In genomic region chr9:103432122-103432778, GRCm38 (mm10) we compare ENCODE assay signal across 8 mouse cellular contexts. TPM values are rescaled to one million over a fixed set of nuclear protein-coding genes. Genes with fewer than 3 reads are reported as not detected.
DNase-seq lines count a peak whose midpoint lies in the region; ATAC-seq and TF ChIP-seq lines count a peak whose summit lies in the region.
"Had no signal": no experiment of that assay in that cellular context is flagged by ENCODE, and none has a peak within 500 bp of the region (broad histone marks: within the 10 kb centered on the region; RNA-seq: fewer than 3 reads in every experiment).

No protein-coding gene starts in this region.

- no peaks in the 10 kb centered on the region for H3K36me3 ChIP-seq in midbrain, embryonic 13.5 days
- no peaks in the 10 kb centered on the region for H3K36me3 ChIP-seq in midbrain, embryonic 15.5 days (replicated peaks)
- no peaks in the 10 kb centered on the region for H3K36me3 ChIP-seq in embryonic facial prominence, embryonic 10.5 days (replicated peaks)
- no peaks in the 10 kb centered on the region for H3K36me3 ChIP-seq in heart, embryonic 10.5 days
- no peaks in the 10 kb centered on the region for H3K36me3 ChIP-seq in stomach, embryonic 14.5 days (ENCODE audit: control insufficient read depth, insufficient read depth, low read length)
- H3K36me3 ChIP-seq: midbrain, embryonic 12.5 days had no signal

- 72% methylated on average over 13 of the region's 13 CpGs for WGBS in midbrain, embryonic 13.5 days
- 66% methylated on average over 13 of the region's 13 CpGs for WGBS in midbrain, embryonic 15.5 days
- WGBS in embryonic facial prominence, embryonic 10.5 days: 61% methylated on average over 13 of the region's 13 CpGs
- 53% methylated on average over 13 of the region's 13 CpGs for WGBS in heart, embryonic 10.5 days
- whole genome bisulfite sequencing in stomach, embryonic 14.5 days: 28% methylated on average over 13 of the region's 13 CpGs

- TF ChIP-seq CTCF in layer of hippocampus, adult 2 months (conservative IDR thresholded peaks at IDR 0.05): no peak

- peak; percentile 30 for DNase-seq in embryonic facial prominence, embryonic 10.5 days (ENCODE audit: low spot score)
- DNase-seq in heart, embryonic 10.5 days (ENCODE audit: low spot score): no peak
- no peak for DNase-seq in layer of hippocampus, adult 2 months (ENCODE audit: low spot score in 2 of 2)
- no peak for DNase-seq in left cerebral cortex, postnatal 25 days (ENCODE audit: low spot score in 2 of 2)

- ATAC-seq in midbrain, embryonic 13.5 days: no peak
- no peak for ATAC-seq in midbrain, embryonic 15.5 days (replicated peaks)
- peak; percentile 25; the same call in 1 of the 2 replicates for ATAC-seq in stomach, embryonic 14.5 days (ENCODE audit: insufficient number of reproducible peaks, insufficient read depth, low FRiP score, low read depth)

- H3K9ac ChIP-seq in midbrain, embryonic 13.5 days (replicated peaks): no peak overlapping the region
- H3K9ac ChIP-seq in midbrain, embryonic 15.5 days: no peak overlapping the region
- no peak overlapping the region for H3K9ac ChIP-seq in stomach, embryonic 14.5 days (replicated peaks; ENCODE audit: low read depth, low read length)
- H3K9ac ChIP-seq: midbrain, embryonic 12.5 days had no signal

- H3K4me1 ChIP-seq in midbrain, embryonic 13.5 days (replicated peaks): peaks cover 8% of the 10 kb centered on the region; the same call in 1 of the 2 replicates
- H3K4me1 ChIP-seq in midbrain, embryonic 15.5 days: peaks cover 7% of the 10 kb centered on the region; the same call in 1 of the 2 replicates
- H3K4me1 ChIP-seq in embryonic facial prominence, embryonic 10.5 days: peaks cover 30% of the 10 kb centered on the region
- H3K4me1 ChIP-seq in heart, embryonic 10.5 days: peaks cover 30% of the 10 kb centered on the region
- H3K4me1 ChIP-seq in stomach, embryonic 14.5 days (ENCODE audit: control insufficient read depth, insufficient read depth, low read length): peaks cover 11% of the 10 kb centered on the region

- peak overlapping the region; percentile 30; the same call in 1 of the 2 replicates for H3K27ac ChIP-seq in midbrain, embryonic 13.5 days
- H3K27ac ChIP-seq in midbrain, embryonic 15.5 days: no peak overlapping the region
- peak overlapping the region; percentile 48; the same call in 1 of the 2 replicates for H3K27ac ChIP-seq in embryonic facial prominence, embryonic 10.5 days (replicated peaks)
- H3K27ac ChIP-seq in heart, embryonic 10.5 days: 0 out of 2 replicates have a peak overlapping the region, but pooled peaks have one; percentile 17
- H3K27ac ChIP-seq in stomach, embryonic 14.5 days (ENCODE audit: low read length): 0 out of 2 replicates have a peak overlapping the region, but pooled peaks have one; percentile 27
- H3K27ac ChIP-seq in layer of hippocampus, adult 2 months: no peak overlapping the region
- H3K27ac ChIP-seq: midbrain, embryonic 12.5 days had no signal

- H3K27me3 ChIP-seq in midbrain, embryonic 13.5 days: no peaks in the 10 kb centered on the region
- no peaks in the 10 kb centered on the region for H3K27me3 ChIP-seq in midbrain, embryonic 15.5 days (replicated peaks)
- H3K27me3 ChIP-seq in embryonic facial prominence, embryonic 10.5 days (replicated peaks; ENCODE audit: low read depth, poor library complexity, severe bottlenecking): no peaks in the 10 kb centered on the region
- H3K27me3 ChIP-seq in heart, embryonic 10.5 days (ENCODE audit: insufficient read depth, poor library complexity, severe bottlenecking): no peaks in the 10 kb centered on the region
- no peaks in the 10 kb centered on the region for H3K27me3 ChIP-seq in stomach, embryonic 14.5 days (ENCODE audit: control insufficient read depth, insufficient read depth, low read length)
- H3K27me3 ChIP-seq: midbrain, embryonic 12.5 days had no signal

- intact Hi-C loops in left cerebral cortex, postnatal 25 days (cut with DNase I): no loop called here

- no peak overlapping the region for H3K4me2 ChIP-seq in midbrain, embryonic 13.5 days (replicated peaks)
- H3K4me2 ChIP-seq in midbrain, embryonic 15.5 days: no peak overlapping the region
- no peak overlapping the region for H3K4me2 ChIP-seq in stomach, embryonic 14.5 days (replicated peaks; ENCODE audit: low read depth, low read length)
- H3K4me2 ChIP-seq: midbrain, embryonic 12.5 days had no signal

- H3K4me3 ChIP-seq in midbrain, embryonic 13.5 days (replicated peaks): no peak overlapping the region
- no peak overlapping the region for H3K4me3 ChIP-seq in midbrain, embryonic 15.5 days
- H3K4me3 ChIP-seq in embryonic facial prominence, embryonic 10.5 days: no peak overlapping the region
- no peak overlapping the region for H3K4me3 ChIP-seq in heart, embryonic 10.5 days
- H3K4me3 ChIP-seq in stomach, embryonic 14.5 days (ENCODE audit: low read depth, low read length): no peak overlapping the region
- no peak overlapping the region for H3K4me3 ChIP-seq in layer of hippocampus, adult 2 months
- H3K4me3 ChIP-seq: midbrain, embryonic 12.5 days had no signal

- H3K9me3 ChIP-seq in midbrain, embryonic 13.5 days: no peaks in the 10 kb centered on the region
- H3K9me3 ChIP-seq in midbrain, embryonic 15.5 days: no peaks in the 10 kb centered on the region
- no peaks in the 10 kb centered on the region for H3K9me3 ChIP-seq in embryonic facial prominence, embryonic 10.5 days
- no peaks in the 10 kb centered on the region for H3K9me3 ChIP-seq in heart, embryonic 10.5 days
- H3K9me3 ChIP-seq in stomach, embryonic 14.5 days (ENCODE audit: control insufficient read depth, low read depth, low read length): no peaks in the 10 kb centered on the region
- H3K9me3 ChIP-seq: midbrain, embryonic 12.5 days had no signal

RNA-seq across cellular contexts. Expression of gene Bfsp2, which starts 48.0 kb away (rescaled TPM):
- 3.5 and 4.0 TPM in 2 replicates for polyA plus RNA-seq in midbrain, embryonic 13.5 days (2015; fragmentation: Nextera tagmentation; extraction: Ambion mirVana)
- polyA plus RNA-seq in midbrain, embryonic 15.5 days (2015; fragmentation: Nextera tagmentation; extraction: Ambion mirVana): 1.9 and 2.3 TPM in 2 replicates
- 0.75 and 1.3 TPM in 2 replicates for polyA plus RNA-seq in embryonic facial prominence, embryonic 10.5 days (2016; fragmentation: Nextera tagmentation; extraction: Ambion mirVana)
- polyA plus RNA-seq in heart, embryonic 10.5 days (2016; fragmentation: Nextera tagmentation; extraction: Ambion mirVana): 0.39 and 0.74 TPM in 2 replicates
- polyA plus RNA-seq in stomach, embryonic 14.5 days (2014; fragmentation: Nextera tagmentation; extraction: Ambion mirVana): 0.20 and 0.45 TPM in 2 replicates
- total RNA-seq in layer of hippocampus, adult 2 months (2021): 1 to 10 TPM; 2.0 to 2.3 TPM
- 1 to 10 TPM; 4.3 to 5.5 TPM for total RNA-seq in left cerebral cortex, postnatal 25 days (2021)

Comparison
In these comparisons a context has a peak if more than half of its experiments do, and no peak if none do; other contexts are left out.
1. H3K27ac ChIP-seq: peak in midbrain, embryonic 13.5 days (single experiment), embryonic facial prominence, embryonic 10.5 days (single experiment), heart, embryonic 10.5 days (single experiment) and stomach, embryonic 14.5 days (single experiment); none in midbrain, embryonic 15.5 days (single experiment) and layer of hippocampus, adult 2 months (single experiment).